Mouse (Mus musculus) embryonic facial prominence, embryonic 10.5 days (tissue): Measurements from ENCODE around the gene Ankrd34a. TPM values are rescaled to one million over a fixed set of nuclear protein-coding genes. Genes with fewer than 3 reads are reported as not detected.

Experiments used
- DNase-seq: peaks from one replicate; pipeline ENCODE4 v3.0.0-alpha.2; 2017; ENCODE audit warnings: low spot score
- H3K27ac ChIP-seq: fragments of 300-500 bp; sonication (generic); replicated peaks from 2 replicates; pipeline ENCODE4 v1.5.1; 2016; ENCODE audit warnings: mild to moderate bottlenecking
- H3K27me3 ChIP-seq: fragments of 300-500 bp; sonication (generic); replicated peaks from 2 replicates; pipeline ENCODE4 v1.6.1; 2016; ENCODE audit warnings: low read depth, mild to moderate bottlenecking; ENCODE audit not compliant: poor library complexity, severe bottlenecking
- H3K36me3 ChIP-seq: fragments of 300-500 bp; sonication (generic); replicated peaks from 2 replicates; pipeline ENCODE4 v1.6.1; 2016; ENCODE audit warnings: mild to moderate bottlenecking, moderate library complexity
- H3K4me1 ChIP-seq: fragments of 300-500 bp; sonication (generic); 2 replicates; pipeline ENCODE4 v1.6.1; 2016
- H3K4me3 ChIP-seq: fragments of 300-500 bp; sonication (generic); 2 replicates; pipeline ENCODE4 v1.5.1; 2016; ENCODE audit warnings: mild to moderate bottlenecking, moderate library complexity
- H3K9me3 ChIP-seq: fragments of 300-500 bp; sonication (generic); 2 replicates; pipeline ENCODE4 v1.6.1; 2016; ENCODE audit warnings: mild to moderate bottlenecking
- WGBS: fragments of 180-500 bp; shearing (Covaris S2); methylation state at CpG from one replicate; pipeline ENCODE4 v1.1.7; 2016; 5-methylcytosine and 5-hydroxymethylcytosine counted together
- polyA plus RNA-seq: library from polyadenylated mRNA; unstranded; fragments of >200 nt; fragmentation: Nextera tagmentation; extraction: Ambion mirVana; gene quantifications from 2 replicates; pipeline ENCODE4 v1.2.1, GENCODE M21; 2016

The Ankrd34a gene
- polyA plus RNA-seq, 1 experiment from 2014 or later: 0.66 TPM

DNA sequence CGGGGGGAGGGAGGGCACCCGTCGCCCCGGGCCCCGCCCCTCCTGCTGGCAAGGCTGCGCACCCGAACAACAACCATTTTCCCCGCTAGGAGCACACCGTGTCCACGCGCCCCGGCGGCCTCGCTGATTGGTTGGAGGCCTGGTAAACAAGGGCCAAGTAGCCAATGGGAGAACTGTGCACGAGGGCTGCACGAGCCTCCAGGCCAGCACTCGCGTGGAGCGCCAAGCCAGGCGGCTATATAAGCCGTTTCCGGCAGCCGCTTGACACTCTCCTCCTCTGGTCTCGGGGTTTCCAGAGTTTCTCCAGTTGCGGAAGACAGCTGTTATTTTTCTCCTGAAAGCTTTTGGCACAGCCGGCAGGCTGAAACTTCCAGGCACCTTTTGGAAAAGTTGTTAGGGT, 38.7 kb upstream of the Ankrd34a start, which contains the start of gene Txnip:
Gene Txnip (plus strand): TSS at position 264 of the 400 bp plus-strand sequence.
- Histone ChIP-seq H3K36me3 (peaks cover 23% of the 10 kb centered on the region), H3K4me1 (peaks cover 58% of the 10 kb centered on the region), H3K9me3 (no peaks in the 10 kb centered on the region), H3K4me3 (peak within 1 kb of the TSS; percentile 80), H3K27me3 (no peaks in the 10 kb centered on the region), H3K27ac (peak within 1 kb of the TSS; percentile 88)
- WGBS: under 1% methylated on average over 26 of the region's 26 CpGs
- DNase-seq: peak; percentile 100

DNA sequence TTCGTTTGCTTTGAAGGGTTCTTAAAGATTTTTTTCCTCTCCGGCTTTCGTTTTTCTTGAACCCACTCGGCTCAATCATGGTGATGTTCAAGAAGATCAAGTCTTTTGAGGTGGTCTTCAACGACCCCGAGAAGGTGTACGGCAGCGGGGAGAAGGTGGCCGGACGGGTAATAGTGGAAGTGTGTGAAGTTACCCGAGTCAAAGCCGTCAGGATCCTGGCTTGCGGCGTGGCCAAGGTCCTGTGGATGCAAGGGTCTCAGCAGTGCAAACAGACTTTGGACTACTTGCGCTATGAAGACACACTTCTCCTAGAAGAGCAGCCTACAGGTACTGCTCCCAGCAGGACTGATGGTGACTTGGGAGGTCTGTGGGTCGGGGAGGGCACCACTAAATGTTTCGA, 38.3 kb upstream of the Ankrd34a start:
- 1% methylated on average over 17 of the region's 17 CpGs for WGBS
- DNase-seq: peak; percentile 41
- peak overlapping the region; percentile 88 for H3K27ac ChIP-seq
- no peaks in the 10 kb centered on the region for H3K9me3 ChIP-seq
- peaks cover 23% of the 10 kb centered on the region for H3K36me3 ChIP-seq
- H3K27me3 ChIP-seq: no peaks in the 10 kb centered on the region
- peaks cover 58% of the 10 kb centered on the region for H3K4me1 ChIP-seq
- peak overlapping the region; percentile 80 for H3K4me3 ChIP-seq

DNA sequence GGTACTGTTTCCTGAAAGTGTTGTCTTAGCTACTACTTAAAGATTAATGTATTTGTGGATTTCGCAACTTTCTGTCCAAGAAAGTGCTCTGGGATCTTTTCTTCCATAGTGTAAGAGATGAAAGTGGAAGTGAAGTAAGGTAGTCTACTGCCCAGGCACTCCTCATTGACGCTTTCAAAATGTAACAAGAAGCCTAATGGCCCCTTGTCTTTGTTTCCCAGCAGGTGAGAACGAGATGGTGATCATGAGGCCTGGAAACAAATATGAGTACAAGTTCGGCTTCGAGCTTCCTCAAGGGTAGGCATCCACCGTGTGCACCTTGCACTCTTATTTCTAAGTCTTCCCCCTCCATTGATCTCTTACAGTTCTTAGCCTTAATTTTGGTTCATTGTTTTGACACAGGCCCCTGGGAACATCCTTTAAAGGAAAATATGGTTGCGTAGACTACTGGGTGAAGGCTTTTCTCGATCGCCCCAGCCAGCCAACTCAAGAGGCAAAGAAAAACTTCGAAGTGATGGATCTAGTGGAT, 37.7 kb upstream of the Ankrd34a start:
- H3K4me1 ChIP-seq: peaks cover 59% of the 10 kb centered on the region
- no peak for DNase-seq
- H3K27me3 ChIP-seq: no peaks in the 10 kb centered on the region
- no peaks in the 10 kb centered on the region for H3K9me3 ChIP-seq
- H3K4me3 ChIP-seq: peak overlapping the region; percentile 80
- H3K27ac ChIP-seq: peak overlapping the region; percentile 88
- 57% methylated on average over 10 of the region's 10 CpGs for WGBS
- H3K36me3 ChIP-seq: peaks cover 23% of the 10 kb centered on the region

DNA sequence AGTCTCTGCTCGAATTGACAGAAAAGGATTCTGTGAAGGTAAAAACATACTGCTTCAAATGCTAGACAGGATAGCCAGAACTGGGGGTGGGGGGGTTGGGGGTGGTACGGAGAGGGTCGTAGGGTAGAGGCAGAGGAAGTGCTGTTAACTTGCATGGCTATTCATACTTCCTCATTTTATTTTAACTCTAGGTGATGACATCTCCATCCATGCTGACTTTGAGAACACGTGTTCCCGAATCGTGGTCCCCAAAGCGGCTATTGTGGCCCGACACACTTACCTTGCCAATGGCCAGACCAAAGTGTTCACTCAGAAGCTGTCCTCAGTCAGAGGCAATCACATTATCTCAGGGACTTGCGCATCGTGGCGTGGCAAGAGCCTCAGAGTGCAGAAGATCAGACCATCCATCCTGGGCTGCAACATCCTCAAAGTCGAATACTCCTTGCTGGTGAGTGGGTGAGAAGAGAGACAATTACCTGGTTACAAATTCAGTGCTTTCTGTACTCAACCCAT, 37.0 kb upstream of the Ankrd34a start:
- peak overlapping the region; percentile 80 for H3K4me3 ChIP-seq
- no peak overlapping the region for H3K27ac ChIP-seq
- WGBS: 90% methylated on average over 12 of the region's 12 CpGs
- H3K4me1 ChIP-seq: peaks cover 66% of the 10 kb centered on the region
- no peak for DNase-seq
- H3K9me3 ChIP-seq: no peaks in the 10 kb centered on the region
- peaks cover 23% of the 10 kb centered on the region for H3K36me3 ChIP-seq
- H3K27me3 ChIP-seq: no peaks in the 10 kb centered on the region

GRCm38 (mm10) chr3:96559911-96560850, 36.3 kb upstream of the Ankrd34a start:
- no peak overlapping the region for H3K27ac ChIP-seq
- H3K9me3 ChIP-seq: no peaks in the 10 kb centered on the region
- H3K4me3 ChIP-seq: peak overlapping the region; percentile 80
- DNase-seq: no peak
- peaks cover 68% of the 10 kb centered on the region for H3K4me1 ChIP-seq
- H3K36me3 ChIP-seq: peaks cover 23% of the 10 kb centered on the region
- 93% methylated on average over 23 of the region's 23 CpGs for whole genome bisulfite sequencing
- no peaks in the 10 kb centered on the region for H3K27me3 ChIP-seq

- 90% methylated on average over 9 of the region's 9 CpGs for WGBS
- H3K9me3 ChIP-seq: no peaks in the 10 kb centered on the region
- H3K36me3 ChIP-seq: peaks cover 23% of the 10 kb centered on the region
- no peaks in the 10 kb centered on the region for H3K27me3 ChIP-seq
- peak overlapping the region; percentile 80 for H3K4me3 ChIP-seq
- H3K27ac ChIP-seq: no peak overlapping the region
- DNase-seq: no peak
- peaks cover 61% of the 10 kb centered on the region for H3K4me1 ChIP-seq
Observed at GRCm38 (mm10) chr3:96560881-96561668, 35.4 kb upstream of the Ankrd34a start.

- Histone ChIP-seq H3K27me3 (no peaks in the 10 kb centered on the region), H3K4me1 (peaks cover 52% of the 10 kb centered on the region), H3K27ac (no peak overlapping the region), H3K9me3 (no peaks in the 10 kb centered on the region), H3K4me3 (no peak overlapping the region), H3K36me3 (peaks cover 23% of the 10 kb centered on the region)
- no peak for DNase-seq
- 61% methylated on average over 10 of the region's 10 CpGs for WGBS
Observed at GRCm38 (mm10) chr3:96561946-96562681, 34.3 kb upstream of the Ankrd34a start.

DNA sequence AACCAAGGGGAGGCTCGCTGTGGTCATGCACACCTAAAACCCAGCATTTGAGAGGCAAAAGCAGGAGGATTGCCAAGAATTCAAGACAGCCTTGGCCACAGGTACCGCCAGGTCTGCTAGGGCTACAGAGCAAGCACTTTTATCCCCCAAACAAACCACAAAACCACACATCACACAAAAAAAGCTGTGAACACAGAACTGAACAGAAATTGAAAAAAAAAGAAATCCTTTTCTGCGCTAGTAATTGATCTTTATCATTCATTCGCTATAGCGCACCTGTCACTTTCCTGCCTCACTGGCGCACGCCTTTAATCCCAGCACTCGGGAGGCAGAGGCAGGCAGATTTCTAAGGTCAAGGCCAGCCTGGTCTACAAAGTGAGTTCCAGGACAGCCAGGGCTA, 33.2 kb upstream of the Ankrd34a start:
- H3K27ac ChIP-seq: no peak overlapping the region
- peaks cover 23% of the 10 kb centered on the region for H3K36me3 ChIP-seq
- DNase-seq: no peak
- 96% methylated on average over 8 of the region's 8 CpGs for WGBS
- H3K4me3 ChIP-seq: no peak overlapping the region
- H3K27me3 ChIP-seq: no peaks in the 10 kb centered on the region
- no peaks in the 10 kb centered on the region for H3K9me3 ChIP-seq
- peaks cover 52% of the 10 kb centered on the region for H3K4me1 ChIP-seq

- DNase-seq: no peak
- Histone ChIP-seq H3K4me1 (peaks cover 50% of the 10 kb centered on the region), H3K4me3 (no peak overlapping the region), H3K9me3 (no peaks in the 10 kb centered on the region), H3K27ac (peak overlapping the region; percentile 57), H3K27me3 (no peaks in the 10 kb centered on the region), H3K36me3 (peaks cover 23% of the 10 kb centered on the region)
- WGBS: 74% methylated on average over 10 of the region's 10 CpGs
Observed at GRCm38 (mm10) chr3:96563911-96564632, 32.4 kb upstream of the Ankrd34a start.

- Histone ChIP-seq H3K36me3 (peaks cover 19% of the 10 kb centered on the region), H3K27ac (peak overlapping the region; percentile 57; the same call in 1 of the 2 replicates), H3K9me3 (no peaks in the 10 kb centered on the region), H3K4me3 (no peak overlapping the region), H3K27me3 (no peaks in the 10 kb centered on the region), H3K4me1 (peaks cover 49% of the 10 kb centered on the region)
- whole genome bisulfite sequencing: 54% methylated on average over 7 of the region's 7 CpGs
- no peak for DNase-seq
Observed at GRCm38 (mm10) chr3:96564633-96565032, 31.8 kb upstream of the Ankrd34a start.

DNA sequence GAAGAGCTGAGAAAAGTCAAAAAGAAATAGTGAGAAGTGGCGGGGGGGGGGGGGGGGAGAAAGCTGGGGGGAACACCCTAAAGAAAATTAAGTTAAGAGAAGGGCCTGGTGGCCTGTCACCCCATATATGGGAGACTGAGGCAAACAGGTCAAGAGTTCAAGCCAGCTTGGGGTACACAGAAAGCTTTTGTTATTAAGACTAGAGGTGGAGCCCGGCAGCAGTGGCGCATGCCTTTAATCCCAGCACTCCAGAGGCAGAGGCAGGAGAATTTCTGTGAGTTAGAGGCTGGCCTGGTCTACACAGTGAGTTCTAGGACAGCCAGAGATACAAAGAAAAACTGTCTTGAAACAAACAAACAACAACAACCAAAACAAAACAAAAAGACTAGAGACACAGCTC, 31.3 kb upstream of the Ankrd34a start:
- Histone ChIP-seq H3K4me1 (peaks cover 44% of the 10 kb centered on the region), H3K4me3 (no peak overlapping the region), H3K27me3 (no peaks in the 10 kb centered on the region), H3K9me3 (no peaks in the 10 kb centered on the region), H3K27ac (peak overlapping the region; percentile 40; the same call in 1 of the 2 replicates), H3K36me3 (peaks cover 14% of the 10 kb centered on the region)
- WGBS: 79% methylated on average over 3 of the region's 3 CpGs
- DNase-seq: no peak
